Mouse (Mus musculus) lung, adult 2 months (tissue): ENCODE data around the gene AU018091.

Experiments
- CTCF ChIP-seq: fragments of 200-500 bp; IDR thresholded peaks from 2 replicates; pipeline ENCODE4 v1.5.1; 2011; ENCODE audit warnings: mild to moderate bottlenecking, low read length, control low read depth; ENCODE audit not compliant: insufficient read depth
- POLR2A ChIP-seq: fragments of 200-500 bp; IDR thresholded peaks from 2 replicates; pipeline ENCODE4 v1.6.1; 2011; ENCODE audit warnings: low read depth, mild to moderate bottlenecking, control low read depth, low read length, borderline replicate concordance; ENCODE audit errors: extremely low read depth

- peak; percentile 16; the same call in 1 of the 2 replicates for TF ChIP-seq CTCF
- no peak for TF ChIP-seq POLR2A
Measured at GRCm38 (mm10) chr7:3184394-3184793, 15.4 kb upstream of the AU018091 start.
